Mouse (Mus musculus) ES-E14 (cell line): ENCODE results near the gene Mei1. TPM values are rescaled to one million over a fixed set of nuclear protein-coding genes. Genes with fewer than 3 reads are reported as not detected.

Experiments used
- DNase-seq: peaks from one replicate; pipeline ENCODE4 v3.0.0-alpha.2; 2013; ENCODE audit warnings: low read depth, low spot score
- H3K27ac ChIP-seq: 2 replicates; pipeline ENCODE4 v1.5.1; 2012; ENCODE audit warnings: low read depth, mild to moderate bottlenecking, low read length, moderate library complexity, mixed read lengths; ENCODE audit not compliant: poor library complexity, insufficient read depth, severe bottlenecking
- H3K36me3 ChIP-seq: 2 replicates; pipeline ENCODE4 v1.6.1; 2012; ENCODE audit warnings: mild to moderate bottlenecking, low read length, moderate library complexity, mixed read lengths; ENCODE audit not compliant: control insufficient read depth, poor library complexity, insufficient read depth, severe bottlenecking
- H3K4me1 ChIP-seq, 2 experiments: fragments of 150-350 bp in 1 of 2; sonication (generic) in 1 of 2; 2 replicates each; pipeline ENCODE4 v1.6.1; 2012; ENCODE audit warnings: low read length in 2 of 2, mild to moderate bottlenecking in 1 of 2, mixed read lengths in 1 of 2; ENCODE audit not compliant: control insufficient read depth in 2 of 2, insufficient read depth in 2 of 2, poor library complexity in 1 of 2
- H3K4me3 ChIP-seq, 2 experiments: fragments of 150-350 bp in 1 of 2; sonication (generic) in 1 of 2; 2 replicates each; pipeline ENCODE4 v1.5.1; 2012; ENCODE audit warnings: low read length in 2 of 2, low read depth in 1 of 2, mild to moderate bottlenecking in 1 of 2, mixed read lengths in 1 of 2; ENCODE audit not compliant: insufficient read depth in 1 of 2, poor library complexity in 1 of 2, severe bottlenecking in 1 of 2
- H3K9ac ChIP-seq: 2 replicates; pipeline ENCODE4 v1.6.1; 2012; ENCODE audit warnings: low read depth, mild to moderate bottlenecking, low read length, mixed read lengths; ENCODE audit not compliant: poor library complexity, insufficient read depth, severe bottlenecking
- H3K9me3 ChIP-seq: fragments of 150-350 bp; sonication (generic); 2 replicates; pipeline ENCODE4 v1.6.1; 2012; ENCODE audit warnings: low read depth, mild to moderate bottlenecking, low read length; ENCODE audit not compliant: control insufficient read depth, insufficient read depth
- CHD2 ChIP-seq: IDR thresholded peaks from 2 replicates; pipeline ENCODE4 v1.6.1; 2014; ENCODE audit warnings: mild to moderate bottlenecking, low read depth, low read length, inconsistent platforms
- HCFC1 ChIP-seq: IDR thresholded peaks from 2 replicates; pipeline ENCODE4 v1.6.1; 2012; ENCODE audit warnings: low read length, inconsistent platforms, borderline replicate concordance; ENCODE audit not compliant: insufficient read depth
- MAFK ChIP-seq: IDR thresholded peaks from 2 replicates; pipeline ENCODE4 v1.6.1; 2014; ENCODE audit warnings: mild to moderate bottlenecking, low read depth, low read length, inconsistent platforms; ENCODE audit not compliant: insufficient read depth
- ZC3H11A ChIP-seq: IDR thresholded peaks from 2 replicates; pipeline ENCODE4 v1.6.1; 2012; ENCODE audit warnings: low read depth, mild to moderate bottlenecking, inconsistent platforms, low read length, borderline replicate concordance
- ZNF384 ChIP-seq: IDR thresholded peaks from 2 replicates; pipeline ENCODE4 v1.6.1; 2012; ENCODE audit warnings: low read depth, low read length, inconsistent platforms
- in situ Hi-C, 2 experiments: fragments of 600-800 bp; cut with MboI; formaldehyde crosslinking; loops; one replicate each; pipeline ENCODE4 v1.15.1; 2025; ENCODE audit warnings: low sequenced_read_pairs in 2 of 2, inconsistent platforms in 1 of 2; ENCODE audit not compliant: unreplicated experiment in 2 of 2
- total RNA-seq: library from RNA; depleted of rRNA; stranded (reverse); fragments of 300-350 nt; gene quantifications from 2 replicates; pipeline ENCODE4 v1.2.3, GENCODE M21; 2012

Gene Mei1
- total RNA-seq, 1 experiment = 0.40 TPM

DNA sequence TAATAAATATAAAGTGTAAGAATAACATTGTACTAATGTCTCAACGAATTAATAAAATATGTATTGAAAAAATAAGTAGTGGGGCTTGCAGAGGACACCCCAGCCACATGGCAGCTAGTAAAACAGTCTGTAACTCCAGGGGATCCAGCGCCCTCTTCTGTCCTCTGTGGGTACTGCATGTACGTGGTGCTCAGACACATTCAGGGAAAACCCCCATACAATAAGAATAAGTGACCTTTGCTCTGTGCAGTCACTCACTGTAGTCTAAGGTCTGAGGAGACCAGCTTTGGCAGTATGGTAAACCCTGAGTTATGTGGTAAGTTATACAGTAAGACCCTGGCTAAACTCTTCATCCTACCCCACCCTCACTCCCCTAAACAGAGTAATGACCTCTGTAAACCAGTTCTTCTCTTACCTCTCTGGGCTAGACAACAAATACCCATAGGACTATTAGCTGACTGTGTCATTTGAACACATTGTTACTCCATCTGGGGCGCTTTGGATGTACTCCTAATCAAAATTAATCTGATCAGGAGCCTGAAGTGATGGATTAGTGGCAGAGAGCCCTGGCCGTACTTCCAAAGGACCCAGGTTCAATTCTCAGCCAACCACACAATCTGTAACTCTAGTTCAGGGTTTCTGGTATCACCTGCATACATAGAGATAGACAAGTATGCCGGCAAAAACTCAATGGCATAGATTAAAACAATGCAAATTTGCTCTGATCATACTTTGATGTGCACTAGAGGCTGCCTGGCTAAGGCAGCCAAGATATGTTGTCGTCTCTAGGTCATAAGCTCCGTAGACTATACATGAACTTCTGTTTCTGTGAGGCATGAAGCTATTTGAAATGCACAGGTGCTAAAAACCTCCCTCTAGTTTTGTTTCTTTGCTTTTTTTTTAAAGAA is 95.8 kb downstream of the Mei1 start:
- in situ Hi-C loops = no loop called here
- Histone ChIP-seq H3K27ac (peak overlapping the region; percentile 56; the same call in 1 of the 2 replicates), H3K9me3 (no peaks in the 10 kb centered on the region), H3K9ac (peak overlapping the region; percentile 23; the same call in 1 of the 2 replicates), H3K36me3 (peaks cover 13% of the 10 kb centered on the region), H3K4me1 (peaks cover 17 to 39% of the 10 kb centered on the region in 2 experiments), H3K4me3 (peak overlapping the region in 1 of 2 experiments; percentile 11; a peak in 1 of 4 replicates)
- peak; percentile 74 for DNase-seq
- TF ChIP-seq ZC3H11A (no peak), ZNF384 (no peak), MAFK (no peak), CHD2 (no peak), HCFC1 (no peak)

DNA sequence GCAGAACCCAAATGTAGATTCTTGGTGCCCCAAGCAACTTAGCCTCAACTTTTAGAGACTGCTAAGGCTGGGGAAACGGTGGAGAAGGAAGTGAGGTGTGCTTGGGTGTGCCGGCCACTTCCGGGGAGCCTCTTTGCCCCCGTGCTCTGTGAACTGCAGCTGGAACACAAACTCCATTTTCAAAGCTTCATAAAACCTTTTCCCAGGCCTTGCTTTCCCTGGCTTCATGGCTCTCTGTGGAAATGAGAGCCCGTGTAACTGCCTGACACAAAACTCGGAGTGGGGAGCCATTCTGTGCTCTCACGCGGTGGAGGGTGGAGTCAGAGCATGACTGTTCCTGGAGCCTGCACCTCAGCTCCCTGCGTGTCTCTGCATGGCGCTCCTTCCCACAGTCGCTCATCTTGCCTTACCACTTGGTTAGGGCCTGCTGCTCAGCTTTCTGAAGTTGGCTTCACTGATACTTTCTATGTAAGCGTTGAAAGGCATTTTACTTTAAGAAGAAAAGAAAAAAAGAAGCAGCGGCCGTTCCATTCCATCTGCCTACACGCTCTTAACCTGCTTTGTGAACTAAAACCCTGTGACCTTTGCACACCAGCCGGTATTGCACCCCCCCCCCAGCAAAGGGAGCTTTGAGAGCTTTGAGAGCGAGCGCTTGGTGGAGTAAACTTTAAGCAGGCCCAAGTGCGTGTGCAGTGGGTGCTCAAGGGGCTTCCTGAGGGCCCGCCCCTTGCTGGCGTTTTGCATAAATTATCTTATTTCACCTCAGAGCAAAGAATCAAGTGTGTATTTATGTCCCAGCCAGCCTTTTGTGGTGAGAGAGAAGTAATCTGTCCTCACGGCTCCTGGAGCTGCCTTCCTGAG is 96.7 kb downstream of the Mei1 start:
- Histone ChIP-seq H3K9ac (peak overlapping the region; percentile 76; the same call in 1 of the 2 replicates), H3K27ac (peak overlapping the region; percentile 56; the same call in 1 of the 2 replicates), H3K36me3 (peaks cover 20% of the 10 kb centered on the region), H3K4me1 (peaks cover 15 to 40% of the 10 kb centered on the region in 2 experiments), H3K9me3 (no peaks in the 10 kb centered on the region), H3K4me3 (peak overlapping the region; percentile 32 to 40)
- no peak for DNase-seq
- TF ChIP-seq ZNF384 (no peak), ZC3H11A (no peak), CHD2 (no peak), HCFC1 (no peak), MAFK (no peak)
- in situ Hi-C loops = no loop called here

DNA sequence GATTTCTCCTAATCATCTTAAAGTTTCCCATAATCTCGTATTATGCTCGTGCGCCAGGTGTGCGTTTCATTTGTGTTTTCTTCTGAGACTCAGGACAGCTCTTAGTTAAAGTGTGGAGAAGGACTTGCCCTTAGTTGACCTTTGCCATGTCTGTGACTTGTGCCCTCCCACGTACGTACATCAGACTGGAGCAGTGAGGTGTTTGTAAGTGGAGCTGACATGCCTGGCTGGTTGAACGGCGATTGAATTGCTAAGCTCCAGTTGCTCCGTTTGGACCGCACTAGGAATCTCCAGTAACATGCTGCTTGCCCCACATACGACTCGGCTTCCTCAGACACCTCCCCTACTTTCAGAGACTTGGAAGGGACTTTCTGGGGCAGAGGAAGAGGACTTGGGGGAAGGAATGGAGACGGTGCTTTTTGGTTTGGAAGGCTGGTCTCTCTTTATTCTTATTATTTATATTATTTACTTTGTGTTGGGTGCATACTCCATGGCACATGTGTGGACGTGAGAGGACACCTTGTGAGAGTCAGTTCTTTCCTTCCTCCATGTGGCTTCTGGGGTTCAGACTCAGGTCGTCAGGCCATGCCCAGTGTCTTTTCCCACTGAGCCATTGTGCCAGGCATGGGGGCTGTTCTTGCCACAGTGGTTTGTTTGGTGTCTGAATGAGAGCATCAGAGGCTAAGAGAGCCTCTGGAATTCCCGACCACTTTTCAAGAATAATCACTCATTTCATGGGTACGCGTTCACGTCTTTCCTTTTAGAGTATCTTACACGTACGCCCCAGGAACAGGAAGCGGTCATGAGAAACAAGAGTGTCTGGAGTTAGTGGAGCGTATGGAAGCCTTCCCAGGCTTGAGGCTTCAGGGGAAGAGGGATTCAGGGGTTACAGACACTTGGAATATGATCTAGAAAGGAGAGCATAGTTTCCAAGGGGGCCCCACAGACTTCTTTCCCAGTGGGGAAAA is 97.7 kb downstream of the Mei1 start:
- H3K4me1 ChIP-seq = peaks cover 16 to 40% of the 10 kb centered on the region in 2 experiments
- in situ Hi-C loops = no loop called here
- no peaks in the 10 kb centered on the region for H3K9me3 ChIP-seq
- H3K4me3 ChIP-seq = peak overlapping the region in 1 of 2 experiments; percentile 32; a peak in 1 of 4 replicates
- H3K27ac ChIP-seq = peak overlapping the region; percentile 26; the same call in 1 of the 2 replicates
- peak overlapping the region; percentile 76; the same call in 1 of the 2 replicates for H3K9ac ChIP-seq
- TF ChIP-seq HCFC1 (no peak), ZC3H11A (no peak), MAFK (no peak), ZNF384 (no peak), CHD2 (no peak)
- peaks cover 26% of the 10 kb centered on the region for H3K36me3 ChIP-seq
- DNase-seq = no peak
